Mouse (Mus musculus): ENCODE results near the gene Rfx7. TPM values are rescaled to one million over a fixed set of nuclear protein-coding genes. Genes with fewer than 3 reads are reported as not detected.
A peak's percentile ranks its signal among the peaks of the same experiment; 100 is the strongest.

Rfx7 gene
- 16.2 and 18.5 TPM in 2 replicates for polyA plus RNA-seq (2015; fragmentation: Nextera tagmentation; extraction: Ambion mirVana)

DNA sequence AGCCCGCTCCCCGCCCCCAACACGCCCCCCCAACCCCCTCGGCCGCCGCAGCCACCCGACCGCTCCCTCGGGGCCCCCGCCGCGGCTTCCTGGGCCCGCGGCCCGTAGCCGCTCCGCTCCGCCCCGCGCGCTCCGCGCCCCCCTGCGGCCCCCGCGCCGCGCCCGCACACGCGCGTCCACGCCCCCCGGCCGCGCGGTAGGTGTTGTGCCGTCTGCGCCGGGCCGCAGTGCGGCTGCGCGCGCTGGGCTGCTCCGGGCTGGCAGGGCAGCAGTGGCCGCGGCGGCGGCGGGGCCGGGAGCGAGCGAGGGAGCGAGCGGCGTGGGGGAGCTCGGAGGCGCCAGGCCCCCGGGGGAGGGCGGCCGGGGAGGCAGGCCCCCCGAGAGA lies at the start of gene Rfx7:
Gene Rfx7, plus strand, starts transcription at position 245 of the 385 bp plus-strand sequence.
- Histone ChIP-seq H3K4me1 (peaks cover 20% of the 10 kb centered on the region), H3K36me3 (ENCODE audit: poor library complexity, severe bottlenecking) (no peaks in the 10 kb centered on the region), H3K9ac (peak within 1 kb of the TSS; percentile 97), H3K27ac (peak within 1 kb of the TSS; percentile 100), H3K4me2 (peak within 1 kb of the TSS; percentile 69), H3K9me3 (replicated peaks) (no peaks in the 10 kb centered on the region), H3K4me3 (peak within 1 kb of the TSS; percentile 94), H3K27me3 (no peaks in the 10 kb centered on the region)
- under 1% methylated on average over 30 of the region's 63 CpGs for WGBS
- ATAC-seq, result peak; percentile 86

GRCm38 (mm10) chr9:72488523-72488922 lies 43.5 kb upstream of the Rfx7 start:
- Histone ChIP-seq H3K9ac (no peak overlapping the region), H3K9me3 (replicated peaks) (no peaks in the 10 kb centered on the region), H3K4me3 (no peak overlapping the region), H3K27me3 (no peaks in the 10 kb centered on the region), H3K36me3 (ENCODE audit: poor library complexity, severe bottlenecking) (peaks cover 21% of the 10 kb centered on the region), H3K4me1 (peaks cover 14% of the 10 kb centered on the region), H3K4me2 (no peak overlapping the region), H3K27ac (no peak overlapping the region)
- no peak for ATAC-seq

GRCm38 (mm10) chr9:72489131-72489530 lies 42.9 kb upstream of the Rfx7 start:
- Histone ChIP-seq H3K9ac (no peak overlapping the region), H3K9me3 (replicated peaks) (no peaks in the 10 kb centered on the region), H3K27me3 (no peaks in the 10 kb centered on the region), H3K4me1 (peaks cover 14% of the 10 kb centered on the region), H3K36me3 (ENCODE audit: poor library complexity, severe bottlenecking) (peaks cover 19% of the 10 kb centered on the region), H3K27ac (no peak overlapping the region), H3K4me2 (no peak overlapping the region), H3K4me3 (no peak overlapping the region)
- WGBS, result 95% methylated on average over 5 of the region's 5 CpGs
- no peak for ATAC-seq

DNA sequence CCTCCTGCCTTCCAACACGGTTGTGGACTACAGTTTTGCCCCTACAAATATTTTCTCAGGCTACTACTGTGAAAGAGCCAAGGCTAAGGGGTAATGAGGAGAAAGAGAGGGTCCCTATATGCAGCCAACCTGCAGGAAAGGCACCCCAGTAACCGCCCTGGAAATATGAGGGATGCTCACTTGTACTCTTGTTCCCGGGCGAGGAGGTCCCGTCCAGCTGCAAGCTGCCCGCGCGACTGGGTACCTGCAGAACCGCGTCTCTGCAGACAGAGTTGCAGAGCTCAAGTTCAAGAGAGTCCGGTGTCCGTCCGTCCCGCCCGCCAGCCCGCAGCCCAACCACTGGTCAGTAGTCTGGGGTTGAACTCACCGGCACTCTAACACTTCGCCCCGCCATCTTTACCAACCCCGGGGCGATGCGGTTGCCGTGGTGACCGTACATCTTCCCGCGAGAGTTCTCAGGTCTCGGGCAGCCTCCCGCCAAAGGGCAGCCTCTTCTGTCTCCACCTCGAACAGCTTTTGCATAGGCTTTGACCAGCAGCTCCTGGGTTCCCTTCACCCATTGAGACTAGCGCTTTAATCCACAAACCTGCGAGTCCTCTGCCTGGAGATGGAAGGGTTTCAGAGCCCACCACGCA lies 40.4 kb upstream of the Rfx7 start:
- H3K4me1 ChIP-seq, result peaks cover 14% of the 10 kb centered on the region
- peak; percentile 98 for ATAC-seq
- WGBS, result 0% methylated on average over 32 of the region's 32 CpGs
- peak overlapping the region; percentile 67 for H3K4me2 ChIP-seq
- peaks cover 4% of the 10 kb centered on the region for H3K36me3 ChIP-seq (ENCODE audit: poor library complexity, severe bottlenecking)
- peak overlapping the region; percentile 77 for H3K4me3 ChIP-seq
- peak overlapping the region; percentile 82 for H3K9ac ChIP-seq
- H3K27me3 ChIP-seq, result no peaks in the 10 kb centered on the region
- H3K9me3 ChIP-seq (replicated peaks), result no peaks in the 10 kb centered on the region
- H3K27ac ChIP-seq, result peak overlapping the region; percentile 89

DNA sequence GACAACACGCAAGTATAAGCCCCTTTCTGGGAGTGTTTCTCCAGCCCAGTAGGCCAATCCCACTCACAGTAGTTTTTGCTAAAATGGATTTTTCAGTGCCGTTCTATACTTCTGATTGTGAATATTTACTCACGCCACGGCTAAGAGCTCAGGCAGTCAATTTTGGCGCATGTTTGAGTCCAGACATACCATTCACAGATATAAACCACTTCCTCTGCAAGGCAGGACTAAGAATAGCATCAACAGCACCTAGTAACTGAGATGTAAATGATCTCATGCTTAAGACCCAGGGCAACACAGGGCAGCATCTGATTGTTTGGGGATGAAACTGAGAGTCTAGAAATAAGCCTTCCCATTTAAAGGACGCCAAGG lies 39.9 kb upstream of the Rfx7 start, which contains the start of gene Tex9:
Gene Tex9, minus strand, starts transcription at position 19 of the 372 bp plus-strand sequence.
- peak within 1 kb of the TSS; percentile 77 for H3K4me3 ChIP-seq
- H3K27me3 ChIP-seq, result no peaks in the 10 kb centered on the region
- peak within 1 kb of the TSS; percentile 67 for H3K4me2 ChIP-seq
- H3K9ac ChIP-seq, result peak within 1 kb of the TSS; percentile 82
- no peaks in the 10 kb centered on the region for H3K9me3 ChIP-seq (replicated peaks)
- H3K4me1 ChIP-seq, result peaks cover 15% of the 10 kb centered on the region
- 6% methylated on average over 6 of the region's 6 CpGs for WGBS
- H3K27ac ChIP-seq, result peak within 1 kb of the TSS; percentile 89
- no peaks in the 10 kb centered on the region for H3K36me3 ChIP-seq (ENCODE audit: poor library complexity, severe bottlenecking)
- peak; percentile 59 for ATAC-seq

DNA sequence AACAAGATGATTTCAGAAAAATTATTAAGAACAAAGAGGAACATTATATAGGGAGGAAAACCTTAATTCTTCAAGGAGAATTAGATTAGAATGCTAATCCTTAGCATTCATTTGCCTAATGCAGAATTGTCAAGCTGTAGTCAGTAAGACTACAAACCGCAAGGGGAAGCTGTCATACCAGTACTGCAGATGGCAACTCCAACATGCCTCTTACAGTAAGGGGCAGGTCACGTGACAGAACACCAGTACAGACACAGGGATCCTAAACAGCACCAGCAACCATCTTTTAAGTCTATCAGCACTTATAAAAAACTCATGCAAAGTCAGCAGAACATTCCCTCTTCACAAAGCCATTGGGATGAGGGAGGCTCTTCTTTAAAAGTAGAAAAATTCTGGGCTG lies 38.6 kb upstream of the Rfx7 start:
- Histone ChIP-seq H3K4me2 (no peak overlapping the region), H3K27ac (no peak overlapping the region), H3K36me3 (ENCODE audit: poor library complexity, severe bottlenecking) (no peaks in the 10 kb centered on the region), H3K9ac (no peak overlapping the region), H3K4me3 (no peak overlapping the region), H3K4me1 (peaks cover 18% of the 10 kb centered on the region), H3K9me3 (replicated peaks) (no peaks in the 10 kb centered on the region), H3K27me3 (no peaks in the 10 kb centered on the region)
- 88% methylated on average over 2 of the region's 2 CpGs for WGBS
- ATAC-seq, result no peak

- H3K9me3 ChIP-seq (replicated peaks), result no peaks in the 10 kb centered on the region
- no peak for ATAC-seq
- H3K27ac ChIP-seq, result no peak overlapping the region
- no peaks in the 10 kb centered on the region for H3K27me3 ChIP-seq
- no peaks in the 10 kb centered on the region for H3K36me3 ChIP-seq (ENCODE audit: poor library complexity, severe bottlenecking)
- no peak overlapping the region for H3K9ac ChIP-seq
- no peak overlapping the region for H3K4me3 ChIP-seq
- H3K4me2 ChIP-seq, result no peak overlapping the region
- H3K4me1 ChIP-seq, result peaks cover 18% of the 10 kb centered on the region
- WGBS, result 84% methylated on average over 3 of the region's 3 CpGs
Observed at GRCm38 (mm10) chr9:72493984-72494685, 37.9 kb upstream of the Rfx7 start.

GRCm38 (mm10) chr9:72496691-72497090 lies 35.3 kb upstream of the Rfx7 start:
- ATAC-seq, result no peak
- Histone ChIP-seq H3K4me1 (peaks cover 10% of the 10 kb centered on the region), H3K9me3 (replicated peaks) (no peaks in the 10 kb centered on the region), H3K27ac (no peak overlapping the region), H3K27me3 (no peaks in the 10 kb centered on the region), H3K4me2 (no peak overlapping the region), H3K9ac (no peak overlapping the region), H3K4me3 (no peak overlapping the region), H3K36me3 (ENCODE audit: poor library complexity, severe bottlenecking) (no peaks in the 10 kb centered on the region)
- 67% methylated on average over 2 of the region's 2 CpGs for WGBS

DNA sequence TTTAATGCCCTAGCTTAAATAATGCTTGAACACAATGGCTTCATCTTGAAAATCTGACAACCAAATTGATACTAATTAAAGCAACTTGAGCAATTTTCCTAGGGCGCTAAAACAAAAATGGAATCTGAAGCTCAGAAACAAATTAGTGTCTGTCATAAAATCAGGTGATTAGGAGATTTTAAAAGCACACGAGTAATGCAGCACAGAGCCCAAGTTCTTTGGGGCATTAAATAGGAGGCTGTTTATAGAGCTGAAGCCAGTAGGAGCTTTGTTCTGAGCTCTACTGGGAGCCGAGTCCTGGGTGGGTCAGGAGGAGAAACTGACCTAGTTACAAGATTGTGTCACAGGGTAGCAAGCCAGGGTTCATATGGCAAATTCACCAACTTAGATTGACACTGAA lies 34.9 kb upstream of the Rfx7 start:
- Histone ChIP-seq H3K4me1 (peaks cover 8% of the 10 kb centered on the region), H3K4me2 (no peak overlapping the region), H3K4me3 (no peak overlapping the region), H3K9me3 (replicated peaks) (no peaks in the 10 kb centered on the region), H3K9ac (no peak overlapping the region), H3K36me3 (ENCODE audit: poor library complexity, severe bottlenecking) (no peaks in the 10 kb centered on the region), H3K27me3 (no peaks in the 10 kb centered on the region), H3K27ac (no peak overlapping the region; the same call in none of the 2 replicates)
- ATAC-seq, result no peak
- 45% methylated on average over 3 of the region's 3 CpGs for WGBS

- Histone ChIP-seq H3K4me2 (peak overlapping the region; percentile 34), H3K9ac (no peak overlapping the region), H3K4me1 (peaks cover 9% of the 10 kb centered on the region), H3K36me3 (ENCODE audit: poor library complexity, severe bottlenecking) (no peaks in the 10 kb centered on the region), H3K9me3 (replicated peaks) (no peaks in the 10 kb centered on the region), H3K27ac (peak overlapping the region; percentile 52), H3K4me3 (no peak overlapping the region), H3K27me3 (no peaks in the 10 kb centered on the region)
- 30% methylated on average over 11 of the region's 11 CpGs for WGBS
- peak; percentile 78 for ATAC-seq
Observed at GRCm38 (mm10) chr9:72512229-72512981, 19.6 kb upstream of the Rfx7 start.

DNA sequence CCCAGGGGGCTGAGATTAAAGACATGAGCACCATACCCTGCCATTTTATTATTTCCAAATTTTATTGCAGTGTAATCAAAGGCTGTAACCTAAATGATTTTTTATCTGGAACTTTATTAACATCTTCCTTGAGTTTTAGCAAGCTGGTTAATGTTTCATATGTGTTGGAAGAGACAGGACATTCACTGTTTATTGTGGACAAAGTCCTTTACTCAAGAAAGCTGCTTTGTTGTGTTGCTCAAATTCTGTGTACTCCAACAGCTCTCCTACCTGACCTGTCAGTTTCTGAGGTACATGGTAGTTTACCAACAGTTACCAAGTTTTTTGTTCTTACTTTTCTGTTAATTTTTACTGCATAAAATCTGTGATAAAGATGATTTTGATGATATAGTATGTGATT lies 16.7 kb upstream of the Rfx7 start:
- no peak overlapping the region for H3K9ac ChIP-seq
- peaks cover 11% of the 10 kb centered on the region for H3K4me1 ChIP-seq
- no peaks in the 10 kb centered on the region for H3K27me3 ChIP-seq
- H3K36me3 ChIP-seq (ENCODE audit: poor library complexity, severe bottlenecking), result no peaks in the 10 kb centered on the region
- no peak overlapping the region for H3K27ac ChIP-seq
- no peaks in the 10 kb centered on the region for H3K9me3 ChIP-seq (replicated peaks)
- ATAC-seq, result no peak
- no peak overlapping the region for H3K4me3 ChIP-seq
- H3K4me2 ChIP-seq, result no peak overlapping the region

- no peak overlapping the region for H3K4me2 ChIP-seq
- no peaks in the 10 kb centered on the region for H3K9me3 ChIP-seq (replicated peaks)
- ATAC-seq, result no peak
- no peak overlapping the region for H3K4me3 ChIP-seq
- H3K4me1 ChIP-seq, result peaks cover 5% of the 10 kb centered on the region; the same call in 1 of the 2 replicates
- no peak overlapping the region for H3K27ac ChIP-seq
- H3K9ac ChIP-seq, result no peak overlapping the region
- no peaks in the 10 kb centered on the region for H3K36me3 ChIP-seq (ENCODE audit: poor library complexity, severe bottlenecking)
- no peaks in the 10 kb centered on the region for H3K27me3 ChIP-seq
Observed at GRCm38 (mm10) chr9:72519246-72519645, 12.8 kb upstream of the Rfx7 start.

Data from forebrain, embryonic 13.5 days (tissue).